In genomic region chr8:127498997-127499719, GRCm38 (mm10) we compare ENCODE assay signal across 11 mouse cellular contexts.
DNase-seq lines count a peak whose midpoint lies in the region; ATAC-seq and TF ChIP-seq lines count a peak whose summit lies in the region.
"Had no signal": no experiment of that assay in that cellular context is flagged by ENCODE, and none has a peak within 500 bp of the region (broad histone marks: within the 10 kb centered on the region; RNA-seq: fewer than 3 reads in every experiment).

No protein-coding gene starts in this region.

- H3K9ac ChIP-seq in ES-E14 (ENCODE audit: insufficient read depth, low read depth, low read length, poor library complexity, severe bottlenecking): no peak overlapping the region
- no peak overlapping the region for H3K9ac ChIP-seq in forebrain, postnatal 0 days
- 0 out of 2 replicates have a peak overlapping the region, but pooled peaks have one; percentile 8 for H3K9ac ChIP-seq in midbrain, postnatal 0 days (replicated peaks; ENCODE audit: low read length, poor library complexity, severe bottlenecking)
- H3K9ac ChIP-seq: kidney, embryonic 15.5 days; lung, embryonic 14.5 days; neural tube, embryonic 12.5 days had no signal

- no peaks in the 10 kb centered on the region for H3K27me3 ChIP-seq in forebrain, postnatal 0 days (ENCODE audit: insufficient read depth, low read length)
- H3K27me3 ChIP-seq in midbrain, postnatal 0 days (ENCODE audit: insufficient read depth, low read length): no peaks in the 10 kb centered on the region
- H3K27me3 ChIP-seq: kidney, embryonic 15.5 days; neural tube, embryonic 12.5 days had no signal

- no peak overlapping the region for H3K4me3 ChIP-seq in ES-E14 (ENCODE audit: insufficient read depth in 1 of 2, low read depth in 1 of 2, low read length in 2 of 2, poor library complexity in 1 of 2, severe bottlenecking in 1 of 2)
- H3K4me3 ChIP-seq in forebrain, postnatal 0 days (ENCODE audit: low read depth, low read length): no peak overlapping the region
- no peak overlapping the region for H3K4me3 ChIP-seq in midbrain, postnatal 0 days (ENCODE audit: low read depth, low read length)
- H3K4me3 ChIP-seq: neural tube, embryonic 12.5 days had no signal

- WGBS in forebrain, postnatal 0 days: 15% methylated on average over 13 of the region's 13 CpGs
- WGBS in midbrain, postnatal 0 days: 19% methylated on average over 13 of the region's 13 CpGs

- ATAC-seq in forebrain, postnatal 0 days: peak; percentile 59; the same call in 1 of the 2 replicates
- ATAC-seq in midbrain, postnatal 0 days (ENCODE audit: low FRiP score): no peak

- no peaks in the 10 kb centered on the region for H3K9me3 ChIP-seq in ES-E14 (ENCODE audit: control insufficient read depth, insufficient read depth, low read depth, low read length)
- H3K9me3 ChIP-seq in forebrain, postnatal 0 days (ENCODE audit: low read length): no peaks in the 10 kb centered on the region
- H3K9me3 ChIP-seq in midbrain, postnatal 0 days (ENCODE audit: low read length): no peaks in the 10 kb centered on the region
- H3K9me3 ChIP-seq: kidney, embryonic 15.5 days; neural tube, embryonic 12.5 days had no signal

- intact Hi-C loops in left cerebral cortex, postnatal 36 days (cut with DNase I): no loop called here

- DNase-seq in ES-E14 (ENCODE audit: low read depth, low spot score): peak; percentile 11
- peak; percentile 44 for DNase-seq in R1 (ENCODE audit: low read depth, low spot score)
- DNase-seq in forebrain, postnatal 0 days: peak; percentile 57
- no peak for DNase-seq in midbrain, postnatal 0 days (ENCODE audit: low spot score)
- DNase-seq in left cerebral cortex, postnatal 36 days (ENCODE audit: low spot score in 2 of 2): no peak
- no peak for DNase-seq in lung, postnatal 4 days
- no peak for DNase-seq in adrenal gland, postnatal 14 days
- DNase-seq: heart, adult 2 months; lung, embryonic 14.5 days had no signal

- H3K27ac ChIP-seq in ES-E14 (ENCODE audit: insufficient read depth, low read depth, low read length, poor library complexity, severe bottlenecking): no peak overlapping the region
- peak overlapping the region; percentile 47; the same call in 1 of the 2 replicates for H3K27ac ChIP-seq in forebrain, postnatal 0 days (ENCODE audit: low read depth, low read length)
- peak overlapping the region; percentile 26; the same call in 1 of the 2 replicates for H3K27ac ChIP-seq in midbrain, postnatal 0 days (ENCODE audit: low read depth, low read length)

- peaks cover 0 to 6% of the 10 kb centered on the region in 2 experiments; a peak in 2 of 4 replicates for H3K4me1 ChIP-seq in ES-E14 (ENCODE audit: control insufficient read depth in 2 of 2, insufficient read depth in 2 of 2, low read length in 2 of 2, poor library complexity in 1 of 2)
- H3K4me1 ChIP-seq in forebrain, postnatal 0 days (ENCODE audit: insufficient read depth): peaks cover 10% of the 10 kb centered on the region
- peaks cover 11% of the 10 kb centered on the region; the same call in 1 of the 2 replicates for H3K4me1 ChIP-seq in midbrain, postnatal 0 days (ENCODE audit: insufficient read depth, low read length)

- in situ Hi-C loops in ES-E14 (cut with MboI; ENCODE audit: low sequenced_read_pairs in 2 of 2, unreplicated experiment in 2 of 2): no loop called here

- no peak for TF ChIP-seq CTCF in forebrain, postnatal 0 days (IDR thresholded peaks at IDR 0.05; ENCODE audit: low read depth)
- no peak for TF ChIP-seq CTCF in midbrain, postnatal 0 days (IDR thresholded peaks at IDR 0.05)

- H3K4me2 ChIP-seq in forebrain, postnatal 0 days (ENCODE audit: low read depth): peak overlapping the region; percentile 16; the same call in 1 of the 2 replicates
- H3K4me2 ChIP-seq in midbrain, postnatal 0 days (ENCODE audit: low read depth, low read length, poor library complexity, severe bottlenecking): no peak overlapping the region

- no peaks in the 10 kb centered on the region for H3K36me3 ChIP-seq in ES-E14 (ENCODE audit: control insufficient read depth, insufficient read depth, low read length, poor library complexity, severe bottlenecking)
- no peaks in the 10 kb centered on the region for H3K36me3 ChIP-seq in forebrain, postnatal 0 days (ENCODE audit: insufficient read depth)
- H3K36me3 ChIP-seq in midbrain, postnatal 0 days (ENCODE audit: insufficient read depth, low read length): no peaks in the 10 kb centered on the region
- H3K36me3 ChIP-seq: neural tube, embryonic 12.5 days had no signal

TF ChIP-seq in ES-E14, 5 proteins besides CTCF, POLR2A, EP300 and RAD21:
- no peak for TF ChIP-seq ZNF384 (IDR thresholded peaks at IDR 0.05; ENCODE audit: low read depth, low read length)

Comparison
In these comparisons a context has a peak if more than half of its experiments do, and no peak if none do; other contexts are left out.
1. DNase-seq: peak in ES-E14 (single experiment), R1 (single experiment) and forebrain, postnatal 0 days (single experiment); none in midbrain, postnatal 0 days (single experiment), left cerebral cortex, postnatal 36 days (0 of 2), lung, postnatal 4 days (0 of 2) and adrenal gland, postnatal 14 days (single experiment).